Mouse (Mus musculus) CH12.LX (cell line): ENCODE data around the gene Nectin2. TPM values are rescaled to one million over a fixed set of nuclear protein-coding genes. Genes with fewer than 3 reads are reported as not detected.

Source experiments
- DNase-seq: peaks from one replicate; pipeline ENCODE4 v3.0.0-alpha.2; 2013; ENCODE audit errors: extremely low read depth
- H3K27ac ChIP-seq: 2 replicates; pipeline ENCODE4 v1.5.1; 2012; ENCODE audit warnings: low read depth, mild to moderate bottlenecking, control low read depth, moderate library complexity; ENCODE audit not compliant: insufficient read depth
- H3K27me3 ChIP-seq: replicated peaks from 2 replicates; pipeline ENCODE3; 2012; ENCODE audit warnings: inconsistent platforms
- H3K36me3 ChIP-seq, 2 experiments: replicated peaks in 1 of 2; 2 replicates each; pipeline versions ENCODE3 to v1.6.1; 2012; ENCODE audit warnings: inconsistent platforms in 1 of 2, low read length in 1 of 2, mild to moderate bottlenecking in 1 of 2, mixed read lengths in 1 of 2, moderate library complexity in 1 of 2; ENCODE audit not compliant: control insufficient read depth in 1 of 2, insufficient read depth in 1 of 2
- H3K4me1 ChIP-seq, 2 experiments: 2 replicates each; pipeline ENCODE4 v1.6.1; 2012; ENCODE audit warnings: inconsistent platforms in 1 of 2, moderate library complexity in 1 of 2; ENCODE audit not compliant: insufficient read depth in 2 of 2, control insufficient read depth in 1 of 2
- H3K4me2 ChIP-seq: 2 replicates; pipeline ENCODE4 v1.6.1; 2012; ENCODE audit warnings: low read depth, mild to moderate bottlenecking, control low read depth; ENCODE audit not compliant: poor library complexity, insufficient read depth, severe bottlenecking
- H3K4me3 ChIP-seq, 3 experiments: fragments of 150-350 bp in 1 of 3; sonication (generic) in 1 of 3; replicated peaks in 1 of 3; 2 replicates each; pipeline versions ENCODE3 to v1.5.1; 2011 to 2012; ENCODE audit warnings: low read depth in 2 of 3, low read length in 2 of 3, mild to moderate bottlenecking in 2 of 3, moderate library complexity in 2 of 3, control low read depth in 1 of 3, improper control_type of control experiment in 1 of 3, inconsistent platforms in 1 of 3, mixed read lengths in 1 of 3; ENCODE audit not compliant: poor library complexity in 1 of 3
- H3K79me2 ChIP-seq: replicated peaks from 2 replicates; pipeline ENCODE4 v1.6.1; 2012; ENCODE audit warnings: mild to moderate bottlenecking, moderate library complexity; ENCODE audit not compliant: control insufficient read depth, poor library complexity, insufficient read depth, severe bottlenecking; ENCODE audit errors: extremely low read depth
- H3K9ac ChIP-seq: 2 replicates; pipeline ENCODE4 v1.6.1; 2012; ENCODE audit warnings: low read depth, mild to moderate bottlenecking, control low read depth, moderate library complexity; ENCODE audit not compliant: insufficient read depth
- H3K9me3 ChIP-seq: replicated peaks from 2 replicates; pipeline ENCODE3; 2012; ENCODE audit warnings: low read length, inconsistent platforms, mixed read lengths
- BHLHE40 ChIP-seq: IDR thresholded peaks from 2 replicates; pipeline ENCODE4 v1.6.1; 2011; ENCODE audit warnings: mild to moderate bottlenecking, low read depth, low read length, improper control_type of control experiment
- CHD1 ChIP-seq: IDR thresholded peaks from 2 replicates; pipeline ENCODE4 v1.6.1; 2012; ENCODE audit warnings: low read depth, low read length, improper control_type of control experiment, inconsistent platforms
- CTCF ChIP-seq, 2 experiments: IDR thresholded peaks in 1 of 2; conservative IDR thresholded peaks in 1 of 2; 2 replicates each; pipeline ENCODE4 v1.5.1; 2011 to 2012; ENCODE audit warnings: low read depth in 2 of 2, low read length in 2 of 2, improper control_type of control experiment in 1 of 2, inconsistent platforms in 1 of 2, mild to moderate bottlenecking in 1 of 2, moderate library complexity in 1 of 2
- E2F4 ChIP-seq: IDR thresholded peaks from 2 replicates; pipeline ENCODE4 v1.6.1; 2011; ENCODE audit warnings: low read depth, low read length, improper control_type of control experiment; ENCODE audit not compliant: insufficient replicate concordance
- ELF1 ChIP-seq: IDR thresholded peaks from 2 replicates; pipeline ENCODE4 v1.6.1; 2014; ENCODE audit warnings: low read depth, mild to moderate bottlenecking, inconsistent platforms, low read length, improper control_type of control experiment
- ETS1 ChIP-seq: conservative IDR thresholded peaks from 2 replicates; pipeline ENCODE4 v1.6.1; 2012; ENCODE audit warnings: low read depth, mild to moderate bottlenecking, inconsistent platforms, low read length, improper control_type of control experiment, moderate library complexity
- GABPA ChIP-seq: IDR thresholded peaks from 2 replicates; pipeline ENCODE4 v1.6.1; 2012; ENCODE audit warnings: low read depth, low read length, improper control_type of control experiment, inconsistent platforms; ENCODE audit not compliant: insufficient replicate concordance
- IRF4 ChIP-seq: IDR thresholded peaks from 2 replicates; pipeline ENCODE4 v1.6.1; 2014; ENCODE audit warnings: low read depth, mild to moderate bottlenecking, inconsistent platforms, low read length, improper control_type of control experiment
- JUND ChIP-seq: conservative IDR thresholded peaks from 2 replicates; pipeline ENCODE4 v1.6.1; 2011; ENCODE audit warnings: low read depth, low read length, improper control_type of control experiment
- MAFK ChIP-seq: IDR thresholded peaks from 2 replicates; pipeline ENCODE4 v1.6.1; 2011; ENCODE audit warnings: low read length, improper control_type of control experiment; ENCODE audit not compliant: insufficient replicate concordance
- MAX ChIP-seq: IDR thresholded peaks from 2 replicates; pipeline ENCODE4 v1.6.1; 2011; ENCODE audit warnings: low read length, improper control_type of control experiment
- MYC ChIP-seq: IDR thresholded peaks from 2 replicates; pipeline ENCODE4 v1.6.1; 2011; ENCODE audit warnings: low read depth, mild to moderate bottlenecking, improper control_type of control experiment, low read length
- NELFE ChIP-seq: IDR thresholded peaks from 2 replicates; pipeline ENCODE4 v1.6.1; 2011; ENCODE audit warnings: low read depth, low read length, improper control_type of control experiment
- NRF1 ChIP-seq: IDR thresholded peaks from 2 replicates; pipeline ENCODE4 v1.6.1; 2014; ENCODE audit warnings: low read depth, mild to moderate bottlenecking, inconsistent platforms, low read length, improper control_type of control experiment, moderate library complexity
- PAX5 ChIP-seq: IDR thresholded peaks from 2 replicates; pipeline ENCODE4 v1.6.1; 2012; ENCODE audit warnings: low read length, inconsistent platforms, mixed read lengths
- POLR2A ChIP-seq: IDR thresholded peaks from 2 replicates; pipeline ENCODE4 v1.6.1; 2011; ENCODE audit warnings: low read depth, mild to moderate bottlenecking, improper control_type of control experiment, low read length
- SIN3A ChIP-seq: IDR thresholded peaks from 2 replicates; pipeline ENCODE4 v1.6.1; 2012; ENCODE audit warnings: low read length, improper control_type of control experiment, inconsistent platforms
- TCF12 ChIP-seq: IDR thresholded peaks from 2 replicates; pipeline ENCODE4 v1.6.1; 2014; ENCODE audit warnings: low read depth, mild to moderate bottlenecking, inconsistent platforms, low read length, improper control_type of control experiment
- UBTF ChIP-seq: IDR thresholded peaks from 2 replicates; pipeline ENCODE4 v1.6.1; 2012; ENCODE audit warnings: low read depth, mild to moderate bottlenecking, inconsistent platforms, low read length, improper control_type of control experiment, moderate library complexity
- ZC3H11A ChIP-seq: IDR thresholded peaks from 2 replicates; pipeline ENCODE4 v1.6.1; 2012; ENCODE audit warnings: low read depth, mild to moderate bottlenecking, inconsistent platforms, low read length, improper control_type of control experiment
- ZKSCAN1 ChIP-seq: IDR thresholded peaks from 2 replicates; pipeline ENCODE4 v1.6.1; 2012; ENCODE audit warnings: low read depth, inconsistent platforms, low read length, improper control_type of control experiment, borderline replicate concordance
- ZMIZ1 ChIP-seq: IDR thresholded peaks from 2 replicates; pipeline ENCODE4 v1.6.1; 2012; ENCODE audit warnings: low read depth, mild to moderate bottlenecking, inconsistent platforms, low read length, improper control_type of control experiment
- dilution Hi-C: fragments of 300-500 bp; cut with MboI; formaldehyde crosslinking; loops from 2 replicates; pipeline ENCODE4 v1.14.3; 2020; ENCODE audit warnings: low sequenced_read_pairs; ENCODE audit not compliant: extremely low pct_unique_long_range_greater_than_20kb, extremely low pct_ligation_motif_present
- in situ Hi-C: fragments of 300-500 bp; cut with MboI; formaldehyde crosslinking; loops from 3 replicates; pipeline ENCODE4 v1.14.3; 2019; ENCODE audit warnings: low sequenced_read_pairs, low pct_ligation_motif_present, low pct_unique_long_range_greater_than_20kb, mixed read lengths
- polyA plus RNA-seq: library from polyadenylated mRNA; unstranded; fragments of >175 nt; gene quantifications from 2 replicates; pipeline ENCODE4 v1.2.1, GENCODE M21; 2012; ENCODE audit warnings: low read depth; ENCODE audit not compliant: insufficient read length
- total RNA-seq, 2 experiments: library from RNA; depleted of rRNA; stranded (reverse); fragments of 300-350 nt in 1 of 2; fragments of >200 nt in 1 of 2; gene quantifications; 2 replicates each; pipeline ENCODE4 v1.2.3; 2012 to 2014

Gene Nectin2
- total and polyA plus RNA-seq, 3 experiments, result 3.0 to 14.1 (median 6.3) TPM

DNA sequence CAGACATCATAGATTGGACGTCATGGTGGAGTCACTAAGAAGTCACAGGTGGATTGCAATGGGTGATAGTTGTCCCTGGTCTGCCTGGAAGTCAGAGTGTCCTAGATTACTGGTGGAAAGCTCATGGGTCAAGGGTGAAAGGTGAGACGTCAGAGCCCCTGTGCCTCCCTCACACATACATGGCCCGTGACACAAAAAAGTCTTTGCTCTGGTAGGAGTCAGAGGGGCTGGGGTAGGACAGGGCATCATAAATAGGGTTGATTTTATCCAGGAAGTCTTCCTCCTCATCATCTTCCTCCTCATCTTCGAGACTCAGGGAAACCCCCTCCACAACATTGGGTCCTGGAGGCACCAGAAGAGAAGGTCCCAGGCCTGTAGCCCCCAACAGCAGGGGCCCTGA, 32.9 kb downstream of the Nectin2 start:
- no peak overlapping the region for H3K9ac ChIP-seq
- in situ Hi-C loops, result no loop called here

GRCm38 (mm10) chr7:19716822-19717221, 33.5 kb downstream of the Nectin2 start:
- peaks cover 9 to 38% of the 10 kb centered on the region in 2 experiments; a peak in 3 of 4 replicates for H3K4me1 ChIP-seq
- in situ Hi-C loops (no loop called here), dilution Hi-C loops (no loop called here)
- peaks cover 9% of the 10 kb centered on the region for H3K9me3 ChIP-seq
- H3K27ac ChIP-seq, result peak overlapping the region; percentile 45
- H3K9ac ChIP-seq, result peak overlapping the region; percentile 69
- H3K36me3 ChIP-seq, result peaks cover 17 to 25% of the 10 kb centered on the region in 2 experiments
- TF ChIP-seq UBTF, result no peak
- no peak for TF ChIP-seq ZKSCAN1
- no peak for TF ChIP-seq PAX5
- TF ChIP-seq IRF4, result no peak
- no peak for TF ChIP-seq MAX
- TF ChIP-seq TCF12, result no peak
- no peak for TF ChIP-seq GABPA
- TF ChIP-seq NRF1, result no peak
- no peak for TF ChIP-seq CTCF (conservative IDR thresholded peaks at IDR 0.05 in 1 of 2, IDR thresholded peaks at IDR 0.05 in 1 of 2; ENCODE audit: low read depth in 2 of 2, low read length in 2 of 2)
- TF ChIP-seq BHLHE40, result no peak
- no peak for TF ChIP-seq JUND
- no peak for TF ChIP-seq ETS1
- TF ChIP-seq MAFK, result no peak
- TF ChIP-seq ELF1, result no peak
- no peak for TF ChIP-seq ZC3H11A
- peak overlapping the region in 2 of 3 experiments; percentile 52 to 64 for H3K4me3 ChIP-seq
- peaks cover 18% of the 10 kb centered on the region for H3K79me2 ChIP-seq
- H3K4me2 ChIP-seq, result peak overlapping the region; percentile 81; the same call in 1 of the 2 replicates
- H3K27me3 ChIP-seq, result no peaks in the 10 kb centered on the region
- DNase-seq, result no peak

More for the DNA sequence above, 32.9 kb downstream of the Nectin2 start:
- Histone ChIP-seq H3K27me3 (no peaks in the 10 kb centered on the region), H3K9me3 (peaks cover 9% of the 10 kb centered on the region), H3K79me2 (peaks cover 18% of the 10 kb centered on the region), H3K36me3 (peaks cover 12 to 19% of the 10 kb centered on the region in 2 experiments), H3K4me2 (no peak overlapping the region), H3K27ac (no peak overlapping the region), H3K4me3 (no peak overlapping the region), H3K4me1 (peaks cover 9 to 33% of the 10 kb centered on the region in 2 experiments; a peak in 3 of 4 replicates)
- no peak for DNase-seq
- dilution Hi-C loops, result no loop called here
- TF ChIP-seq CHD1, result no peak
- no peak for TF ChIP-seq POLR2A
- no peak for TF ChIP-seq NELFE
- TF ChIP-seq ELF1, result no peak
- TF ChIP-seq MAX, result no peak
- TF ChIP-seq ZMIZ1, result no peak
- TF ChIP-seq SIN3A, result no peak
- TF ChIP-seq MYC, result no peak
- no peak for TF ChIP-seq NRF1
- no peak for TF ChIP-seq E2F4
